Mouse (Mus musculus): ENCODE measurements around the gene Ptpra. TPM values are rescaled to one million over a fixed set of nuclear protein-coding genes. Genes with fewer than 3 reads are reported as not detected.
"Not testable (repeated sequence)": the region's sequence is repeated elsewhere in the genome, so short reads cannot be mapped to it uniquely, and the experiment has no call there.

The Ptpra gene
- total RNA-seq, 4 experiments from 2014 or later: 217 to 237 (median 225) TPM

DNA sequence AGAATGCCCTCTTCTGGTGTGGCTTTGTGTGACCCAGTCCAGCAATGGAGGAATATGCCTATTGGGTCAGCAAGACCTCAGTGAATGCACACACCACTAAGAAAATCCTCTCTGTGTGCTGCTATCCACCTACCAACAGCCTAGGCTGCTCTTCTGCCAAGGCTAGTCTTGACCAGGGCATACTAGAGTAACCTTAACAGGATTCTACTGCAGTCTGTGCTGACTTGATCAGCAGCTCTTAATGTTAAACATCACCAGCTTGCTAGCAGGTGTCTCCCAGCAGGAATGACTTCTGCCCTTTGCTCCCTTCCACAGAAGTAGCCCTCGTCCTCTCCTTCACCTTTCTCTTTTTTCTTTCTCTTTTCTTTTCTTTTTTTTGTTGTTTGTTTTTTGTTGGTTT is 106.2 kb downstream of the Ptpra start:
- no peak for DNase-seq (ENCODE audit: low spot score in 2 of 2)

DNA sequence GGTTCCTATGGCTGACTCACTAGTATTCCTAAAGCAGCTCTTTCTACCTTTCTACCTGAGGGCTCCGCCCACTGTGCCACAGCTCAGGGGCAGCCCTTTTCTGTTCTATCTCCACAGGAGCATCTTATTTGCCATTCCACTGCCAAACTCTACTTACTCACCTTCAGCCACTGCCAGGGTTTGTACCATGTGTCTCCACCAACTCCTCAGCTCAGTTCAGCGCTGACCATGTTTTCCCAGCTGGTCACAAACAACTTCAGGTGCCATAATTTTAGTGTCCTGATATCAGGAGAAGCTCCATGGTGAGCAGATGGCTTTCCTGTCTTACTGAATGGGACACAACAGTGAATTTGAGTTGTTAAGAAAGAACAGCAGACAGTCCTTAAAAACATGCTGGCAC is 107.4 kb downstream of the Ptpra start:
- no peak for DNase-seq (ENCODE audit: low spot score in 2 of 2)

DNA sequence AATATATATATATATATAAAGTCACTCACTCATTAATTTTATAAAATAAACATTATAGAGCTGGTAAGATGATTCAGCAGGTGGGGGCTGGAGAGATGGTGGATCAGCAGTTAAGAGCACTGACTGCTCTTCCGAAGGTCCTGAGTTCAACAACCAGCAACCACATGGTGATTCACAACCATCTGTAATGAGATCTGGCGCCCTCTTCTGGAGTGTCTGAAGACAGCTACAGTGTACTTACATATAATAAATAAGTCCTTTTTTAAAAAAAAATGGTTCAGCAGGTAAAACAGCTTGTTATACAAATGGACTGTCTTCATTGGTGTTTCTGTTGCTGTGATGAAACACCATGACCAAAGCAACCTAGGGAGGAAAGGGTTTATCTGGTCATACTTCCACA is 107.9 kb downstream of the Ptpra start:
- no peak for DNase-seq (ENCODE audit: low spot score in 2 of 2)

GRCm38 (mm10) chr2:130563212-130564055 is 113.4 kb downstream of the Ptpra start, which contains the start of gene Mrps26:
Gene Mrps26 (plus strand): TSS chr2:130563742.
- DNase-seq (ENCODE audit: low spot score in 2 of 2): peak; percentile 78 to 94

- DNase-seq (ENCODE audit: low spot score in 2 of 2): no peak
These were observed 114.0 kb downstream of the Ptpra start for GRCm38 (mm10) chr2:130564063-130564462.

DNA sequence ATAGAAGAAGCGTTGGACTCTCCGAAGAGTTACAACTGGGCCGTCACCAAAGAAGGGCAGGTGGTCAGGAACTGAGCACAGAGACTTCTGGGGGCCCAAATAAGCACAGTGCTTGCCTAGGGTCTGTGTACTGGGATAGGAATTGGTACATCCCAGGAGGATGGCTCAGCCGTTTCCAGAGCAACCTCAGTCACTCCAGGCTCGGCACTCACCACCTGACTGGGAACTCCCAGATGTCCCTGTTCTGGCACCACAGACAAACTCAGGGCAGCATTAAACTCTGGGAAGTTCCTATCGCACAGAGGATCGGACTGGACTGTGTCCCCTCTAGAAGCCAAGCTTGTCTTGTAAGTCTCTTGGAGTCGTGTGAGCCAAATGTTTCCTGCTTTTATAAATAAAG is 114.9 kb downstream of the Ptpra start:
- DNase-seq (ENCODE audit: low spot score in 2 of 2): no peak

DNA sequence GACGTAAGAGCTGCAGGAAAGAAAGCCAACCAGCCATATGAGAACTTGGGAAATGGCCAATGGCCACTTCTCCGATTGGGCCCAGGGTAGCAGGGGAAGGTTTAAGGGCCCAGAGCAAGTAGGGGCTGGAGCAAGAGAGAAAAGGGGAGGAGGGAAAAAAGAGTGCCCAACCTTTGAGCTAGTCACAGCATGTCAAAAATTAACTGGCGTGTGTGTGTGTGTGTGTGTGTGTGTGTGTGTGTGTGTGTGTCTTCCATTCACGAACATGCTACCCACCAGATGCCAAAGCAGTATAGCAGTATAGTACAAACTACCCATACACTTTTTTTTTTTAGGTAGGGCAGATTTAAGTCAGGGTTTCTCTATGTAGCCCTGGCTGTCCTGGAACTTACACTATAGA is 118.8 kb downstream of the Ptpra start:
- no peak for DNase-seq (ENCODE audit: low spot score in 2 of 2)

DNA sequence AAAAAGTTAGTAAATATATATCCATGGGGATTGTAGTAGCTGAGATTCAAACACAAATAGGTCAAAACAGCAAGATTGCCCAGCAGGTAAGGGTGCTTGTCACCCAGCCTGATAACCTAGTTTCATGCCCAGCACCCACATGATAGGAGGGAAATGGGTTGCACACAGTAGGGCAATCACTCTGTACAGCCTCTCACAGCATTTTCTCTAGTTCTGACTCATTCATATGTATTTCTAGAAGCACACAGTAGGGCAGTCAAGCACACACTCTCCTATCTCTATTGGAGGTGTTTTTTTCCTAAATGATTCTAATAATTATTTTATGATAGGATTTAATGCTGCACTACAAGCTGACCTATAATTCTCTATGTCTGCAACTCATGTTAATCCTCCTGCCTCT is 119.8 kb downstream of the Ptpra start:
- no peak for DNase-seq (ENCODE audit: low spot score in 2 of 2)

DNA sequence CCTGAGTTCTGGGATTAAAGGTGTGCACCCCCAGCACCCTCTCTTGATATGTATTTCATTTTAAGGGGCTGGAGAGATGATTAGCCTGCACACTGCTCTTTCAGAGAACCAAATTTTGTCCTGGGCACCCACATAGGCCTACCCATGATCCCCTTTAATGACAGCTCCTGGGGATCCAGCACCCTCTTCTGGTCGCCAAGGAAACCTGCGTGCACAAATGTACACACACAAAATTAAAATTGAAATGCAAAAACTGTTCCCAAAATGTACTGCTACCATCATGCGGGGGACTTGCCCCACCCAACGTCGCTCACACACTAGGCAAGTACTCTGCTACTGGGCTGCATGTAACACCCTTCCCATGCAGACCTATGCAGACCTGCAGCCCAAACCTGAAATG is 124.9 kb downstream of the Ptpra start:
- no peak for DNase-seq (ENCODE audit: low spot score in 2 of 2)

DNA sequence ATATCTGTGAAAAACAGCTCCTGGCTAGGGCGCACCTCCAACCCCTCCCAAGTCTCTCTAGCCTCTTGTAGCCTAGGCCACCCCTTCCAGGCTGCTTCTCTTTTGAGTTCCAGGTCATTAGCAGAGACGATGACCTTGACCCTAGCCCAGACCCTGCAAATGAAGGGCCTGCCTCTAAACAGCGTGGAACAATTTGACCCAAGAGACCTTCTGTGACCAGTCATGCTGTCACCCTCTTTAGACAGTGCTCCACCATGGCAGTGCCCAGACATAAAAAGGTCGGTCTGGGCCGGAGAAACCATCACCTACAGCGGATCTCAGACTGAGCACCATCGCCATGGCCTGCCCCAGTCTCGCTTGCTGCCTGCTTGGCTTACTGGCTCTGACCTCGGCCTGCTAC is 125.8 kb downstream of the Ptpra start, which contains the start of gene Oxt:
Gene Oxt (plus strand): TSS at position 301 of the 400 bp plus-strand sequence.
- DNase-seq (ENCODE audit: low spot score in 2 of 2): no peak

- not testable (repeated sequence) for DNase-seq (ENCODE audit: low spot score in 2 of 2)
These were observed 126.5 kb downstream of the Ptpra start for GRCm38 (mm10) chr2:130576564-130576963.

GRCm38 (mm10) chr2:130577021-130577420 is 126.9 kb downstream of the Ptpra start:
- no peak for DNase-seq (ENCODE audit: low spot score in 2 of 2)

DNA sequence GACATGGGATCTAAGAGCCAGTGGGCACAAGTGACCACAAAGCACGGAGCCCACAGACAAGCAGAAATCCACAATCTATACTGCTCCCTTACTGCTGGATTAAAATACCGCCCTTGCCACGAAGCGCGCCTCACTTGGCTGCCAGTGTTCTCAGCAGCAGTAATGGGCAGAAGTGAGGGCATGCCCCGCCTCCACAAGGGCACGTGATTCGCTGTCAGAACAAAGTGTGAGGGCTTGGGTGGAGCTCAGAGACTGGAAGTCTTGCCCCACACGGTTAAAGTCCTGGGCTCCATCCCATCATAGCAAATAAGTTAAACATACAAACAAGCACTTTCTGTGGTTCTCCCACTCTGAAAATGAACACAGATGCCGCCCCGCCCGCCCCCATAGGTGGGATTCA is 127.6 kb downstream of the Ptpra start:
- no peak for DNase-seq (ENCODE audit: low spot score in 2 of 2)

- DNase-seq (ENCODE audit: low spot score in 2 of 2): peak in 1 of 2 experiments; percentile 72
These were observed 128.1 kb downstream of the Ptpra start for GRCm38 (mm10) chr2:130578148-130578547.

GRCm38 (mm10) chr2:130579791-130580190 is 129.7 kb downstream of the Ptpra start:
- DNase-seq (ENCODE audit: low spot score in 2 of 2): no peak

DNA sequence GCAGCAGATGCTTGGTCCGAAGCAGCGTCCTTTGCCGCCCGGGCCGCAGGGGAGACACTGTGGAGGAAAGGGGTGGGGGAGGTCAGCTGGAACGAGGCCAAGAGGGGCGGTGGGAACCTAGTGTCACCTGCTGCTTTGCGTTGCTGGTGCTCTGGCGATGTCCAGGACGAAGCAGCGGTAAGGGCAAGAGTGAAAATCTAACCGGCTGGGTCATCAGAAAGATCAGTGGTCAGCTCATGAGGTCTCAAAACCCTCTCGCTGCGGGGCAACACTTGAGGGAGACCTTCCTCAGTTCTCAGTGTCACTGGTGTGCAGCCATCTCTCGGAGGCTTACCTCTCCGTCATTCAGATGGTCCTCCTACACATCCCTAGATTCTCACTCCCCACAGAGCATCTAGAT is 131.1 kb downstream of the Ptpra start:
- no peak for DNase-seq (ENCODE audit: low spot score in 2 of 2)

DNA sequence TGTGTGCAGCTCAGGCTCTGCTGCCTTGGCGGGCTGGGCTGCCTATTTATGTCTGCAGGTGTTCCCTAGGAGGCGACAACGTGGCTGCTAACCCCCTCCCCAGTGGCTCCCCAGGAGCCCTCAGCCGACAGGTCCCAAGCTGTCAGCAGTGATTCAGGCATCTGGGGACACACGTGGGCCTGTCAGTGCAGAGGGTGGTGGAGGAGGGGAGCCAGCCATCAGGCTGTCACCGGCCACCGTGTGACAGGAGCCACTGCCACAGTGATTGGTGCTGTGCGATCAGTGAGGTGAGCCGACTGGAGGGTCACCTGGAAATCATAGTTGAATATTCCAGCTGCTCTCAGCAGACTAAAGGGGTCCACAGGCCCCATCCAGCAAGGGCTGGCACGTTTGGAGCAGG is 132.5 kb downstream of the Ptpra start, which contains the start of gene Avp:
Gene Avp (minus strand): TSS at position 3 of the 400 bp plus-strand sequence.
- no peak for DNase-seq (ENCODE audit: low spot score in 2 of 2)

- DNase-seq (ENCODE audit: low spot score in 2 of 2): no peak
These were observed 134.0 kb downstream of the Ptpra start for GRCm38 (mm10) chr2:130583902-130584560.

- DNase-seq (ENCODE audit: low spot score in 2 of 2): peak in 1 of 2 experiments; percentile 56
These were observed 135.9 kb downstream of the Ptpra start for GRCm38 (mm10) chr2:130586016-130586415.

DNA sequence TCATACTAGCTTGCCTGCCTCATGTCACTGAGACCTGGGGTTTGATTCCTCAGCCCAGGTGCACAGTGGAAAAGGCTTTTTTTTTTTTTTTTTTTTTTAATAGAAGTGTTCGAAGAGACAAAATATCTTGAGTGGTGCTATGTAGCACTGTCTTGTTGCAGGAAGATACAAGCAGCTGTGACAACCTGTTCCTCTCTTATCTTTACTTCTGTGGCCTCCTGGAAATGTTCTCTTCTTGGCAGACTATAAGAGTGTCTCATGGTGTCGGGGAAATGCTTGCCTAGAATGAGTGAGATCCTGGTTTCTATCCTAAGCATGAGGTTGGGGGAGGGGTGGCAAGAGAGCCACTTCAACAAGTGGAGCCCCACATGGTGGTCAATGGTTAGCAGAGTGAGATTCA is 138.3 kb downstream of the Ptpra start:
- DNase-seq (ENCODE audit: low spot score in 2 of 2): no peak

DNA sequence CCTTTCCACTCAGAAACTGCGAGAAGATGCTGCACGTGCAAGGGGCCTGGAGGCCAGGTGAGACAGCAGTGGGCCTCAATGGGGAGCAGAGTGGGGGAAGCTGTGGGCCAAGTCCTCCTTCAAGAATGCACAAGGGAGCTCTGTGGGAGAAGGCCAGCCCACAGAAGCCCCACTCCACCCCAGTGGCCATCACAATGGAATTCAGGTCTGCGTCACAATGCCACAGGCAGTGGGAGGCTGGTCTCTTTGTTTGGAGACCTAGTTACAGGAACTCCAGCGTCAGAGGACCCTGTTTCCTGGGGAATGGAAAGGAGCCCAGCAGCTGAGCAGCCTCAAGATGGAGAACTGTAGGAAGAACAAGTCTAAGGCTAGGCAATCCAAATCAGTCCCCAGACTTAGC is 139.1 kb downstream of the Ptpra start:
- DNase-seq (ENCODE audit: low spot score in 2 of 2): no peak

DNA sequence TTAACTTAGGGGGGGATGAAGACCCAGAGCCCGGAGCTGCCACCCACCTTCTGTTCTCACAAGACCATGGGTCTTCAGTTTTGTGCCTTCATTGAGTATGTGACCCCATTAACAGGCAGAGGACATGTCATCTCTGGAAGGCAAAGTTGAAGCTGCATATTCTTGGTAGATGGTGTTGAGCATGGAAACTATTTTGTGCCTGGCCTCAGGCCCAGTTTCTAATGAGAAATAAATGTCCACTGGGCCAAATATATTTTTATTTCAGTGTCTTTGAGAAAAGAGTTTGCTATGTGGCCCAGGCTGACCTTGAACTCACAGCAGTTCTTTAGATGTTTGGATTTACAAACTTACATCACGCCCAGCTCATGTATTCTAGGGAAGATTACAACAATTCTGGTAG is 139.7 kb downstream of the Ptpra start:
- DNase-seq (ENCODE audit: low spot score in 2 of 2): no peak

DNA sequence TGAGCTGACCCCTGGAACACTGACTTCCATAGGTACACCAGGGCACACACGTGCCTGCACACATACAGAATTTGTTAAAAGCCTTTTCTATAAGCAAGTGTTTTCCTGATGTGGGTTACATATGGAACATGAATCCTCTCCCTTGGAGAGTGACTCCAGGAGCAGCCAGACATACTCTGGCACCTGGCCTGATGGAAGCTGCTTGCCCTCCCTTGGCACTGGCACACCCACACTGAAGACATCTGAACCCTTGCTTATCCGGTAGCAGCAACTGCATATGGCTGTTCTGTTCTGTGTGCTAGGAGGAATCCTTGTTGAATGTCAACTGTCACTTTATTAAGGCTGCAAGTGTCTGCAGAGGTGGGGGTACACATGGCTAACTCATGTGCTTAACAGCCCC is 140.9 kb downstream of the Ptpra start:
- no peak for DNase-seq (ENCODE audit: low spot score in 2 of 2)

All from left cerebral cortex, adult 8-10 months (tissue).